Mouse (Mus musculus): ENCODE results near the gene Kat7. TPM values are rescaled to one million over a fixed set of nuclear protein-coding genes. Genes with fewer than 3 reads are reported as not detected.

Kat7 gene
- total RNA-seq, 2 experiments from 2014 or later: 59.1 to 60.9 TPM

GRCm38 (mm10) chr11:95299886-95300285 lies 10.2 kb downstream of the Kat7 start:
- intact Hi-C loops (cut with DNase I): no loop called here

GRCm38 (mm10) chr11:95298146-95298545 lies 11.9 kb downstream of the Kat7 start:
- DNase-seq (ENCODE audit: extremely low spot score in 1 of 2, low spot score in 2 of 2): no peak
- intact Hi-C loops (cut with DNase I): no loop called here

More at GRCm38 (mm10) chr11:95299886-95300285, 10.2 kb downstream of the Kat7 start:
- no peak for DNase-seq (ENCODE audit: extremely low spot score in 1 of 2, low spot score in 2 of 2)

- DNase-seq (ENCODE audit: extremely low spot score in 1 of 2, low spot score in 2 of 2): no peak
- intact Hi-C loops (cut with DNase I): no loop called here
Measured at GRCm38 (mm10) chr11:95295736-95296135, 14.3 kb downstream of the Kat7 start.

GRCm38 (mm10) chr11:95293017-95293624 lies 16.9 kb downstream of the Kat7 start:
- DNase-seq (ENCODE audit: extremely low spot score in 1 of 2, low spot score in 2 of 2): no peak
- intact Hi-C loops (cut with DNase I): no loop called here

GRCm38 (mm10) chr11:95291998-95292397 lies 18.0 kb downstream of the Kat7 start:
- intact Hi-C loops (cut with DNase I): no loop called here
- DNase-seq (ENCODE audit: extremely low spot score in 1 of 2, low spot score in 2 of 2): no peak

GRCm38 (mm10) chr11:95282331-95282730 lies 27.7 kb downstream of the Kat7 start:
- no peak for DNase-seq (ENCODE audit: extremely low spot score in 1 of 2, low spot score in 2 of 2)

GRCm38 (mm10) chr11:95279061-95279659 lies 30.9 kb downstream of the Kat7 start:
- DNase-seq (ENCODE audit: extremely low spot score in 1 of 2, low spot score in 2 of 2): no peak
- intact Hi-C loops (cut with DNase I): no loop called here

More at GRCm38 (mm10) chr11:95282331-95282730, 27.7 kb downstream of the Kat7 start:
- intact Hi-C loops (cut with DNase I): no loop called here

GRCm38 (mm10) chr11:95276056-95276455 lies 34.0 kb downstream of the Kat7 start:
- no peak for DNase-seq (ENCODE audit: extremely low spot score in 1 of 2, low spot score in 2 of 2)
- intact Hi-C loops (cut with DNase I): no loop called here

GRCm38 (mm10) chr11:95274613-95275012 lies 35.4 kb downstream of the Kat7 start:
- no peak for DNase-seq (ENCODE audit: extremely low spot score in 1 of 2, low spot score in 2 of 2)
- intact Hi-C loops (cut with DNase I): no loop called here

- DNase-seq (ENCODE audit: extremely low spot score in 1 of 2, low spot score in 2 of 2): no peak
- intact Hi-C loops (cut with DNase I): no loop called here
Measured at GRCm38 (mm10) chr11:95273661-95274060, 36.4 kb downstream of the Kat7 start.

GRCm38 (mm10) chr11:95266540-95267245 lies 43.4 kb downstream of the Kat7 start:
- no peak for DNase-seq (ENCODE audit: extremely low spot score in 1 of 2, low spot score in 2 of 2)
- intact Hi-C loops (cut with DNase I): no loop called here

- intact Hi-C loops (cut with DNase I): no loop called here
- no peak for DNase-seq (ENCODE audit: extremely low spot score in 1 of 2, low spot score in 2 of 2)
Measured at GRCm38 (mm10) chr11:95264455-95265013, 45.5 kb downstream of the Kat7 start.

- intact Hi-C loops (cut with DNase I): no loop called here
- no peak for DNase-seq (ENCODE audit: extremely low spot score in 1 of 2, low spot score in 2 of 2)
Measured at GRCm38 (mm10) chr11:95263816-95264454, 46.1 kb downstream of the Kat7 start.

- intact Hi-C loops (cut with DNase I): no loop called here
- DNase-seq (ENCODE audit: extremely low spot score in 1 of 2, low spot score in 2 of 2): no peak
Measured at GRCm38 (mm10) chr11:95261178-95261751, 48.8 kb downstream of the Kat7 start, which contains the start of gene Tac4. Gene Tac4, plus strand, starts transcription at chr11:95261529.

- intact Hi-C loops (cut with DNase I): loop anchor here (2.0 kb wide), 1 partner anchor 262 kb away; no protein-coding TSS in a partner anchor
Measured at GRCm38 (mm10) chr11:95259088-95259849, 50.8 kb downstream of the Kat7 start.

GRCm38 (mm10) chr11:95258490-95258889 lies 51.6 kb downstream of the Kat7 start:
- peak; percentile 38 to 92 for DNase-seq (ENCODE audit: extremely low spot score in 1 of 2, low spot score in 2 of 2)
- intact Hi-C loops (cut with DNase I): loop anchor here (2.0 kb wide), 1 partner anchor 262 kb away; no protein-coding TSS in a partner anchor

More at GRCm38 (mm10) chr11:95259088-95259849, 50.8 kb downstream of the Kat7 start:
- peak; percentile 62 to 93 for DNase-seq (ENCODE audit: extremely low spot score in 1 of 2, low spot score in 2 of 2)

- intact Hi-C loops (cut with DNase I): loop anchor here (2.0 kb wide), 1 partner anchor 263 kb away; no protein-coding TSS in a partner anchor
- no peak for DNase-seq (ENCODE audit: extremely low spot score in 1 of 2, low spot score in 2 of 2)
Measured at GRCm38 (mm10) chr11:95257930-95258329, 52.1 kb downstream of the Kat7 start.

GRCm38 (mm10) chr11:95255747-95256146 lies 54.3 kb downstream of the Kat7 start:
- intact Hi-C loops (cut with DNase I): no loop called here
- no peak for DNase-seq (ENCODE audit: extremely low spot score in 1 of 2, low spot score in 2 of 2)
